Mouse (Mus musculus) spleen, adult 2 months (tissue): ENCODE results near the gene Gon4l. TPM values are rescaled to one million over a fixed set of nuclear protein-coding genes. Genes with fewer than 3 reads are reported as not detected.
"Not testable (repeated sequence)": the region's sequence is repeated elsewhere in the genome, so short reads cannot be mapped to it uniquely, and the experiment has no call there.

Source experiments
- DNase-seq, 2 experiments: peaks; one replicate each; pipeline versions ENCODE4 v3.0.0 to v3.0.0-alpha.2; 2012 to 2021; ENCODE audit warnings: low spot score in 2 of 2, low read depth in 1 of 2
- H3K27ac ChIP-seq: fragments of 200-500 bp; 2 replicates; pipeline ENCODE4 v1.5.1; 2012; ENCODE audit warnings: low read length, inconsistent platforms; ENCODE audit not compliant: insufficient read depth
- H3K27me3 ChIP-seq: fragments of 200-500 bp; 2 replicates; pipeline ENCODE4 v1.6.1; 2012; ENCODE audit warnings: mild to moderate bottlenecking, moderate library complexity, low read length, inconsistent platforms; ENCODE audit not compliant: control insufficient read depth, insufficient read depth
- H3K36me3 ChIP-seq: fragments of 200-500 bp; 2 replicates; pipeline ENCODE4 v1.6.1; 2012; ENCODE audit warnings: mild to moderate bottlenecking, low read length, inconsistent platforms; ENCODE audit not compliant: control insufficient read depth, insufficient read depth
- H3K4me1 ChIP-seq: fragments of 200-500 bp; 2 replicates; pipeline ENCODE4 v1.6.1; 2011; ENCODE audit warnings: inconsistent platforms; ENCODE audit not compliant: control insufficient read depth, insufficient read depth, insufficient read length
- H3K4me3 ChIP-seq: fragments of 200-500 bp; 2 replicates; pipeline ENCODE4 v1.5.1; 2011; ENCODE audit warnings: mild to moderate bottlenecking, inconsistent platforms; ENCODE audit not compliant: insufficient read depth, insufficient read length; ENCODE audit errors: extremely low read depth
- CTCF ChIP-seq: fragments of 200-500 bp; IDR thresholded peaks from 2 replicates; pipeline ENCODE4 v1.5.1; 2011; ENCODE audit warnings: mild to moderate bottlenecking, inconsistent platforms; ENCODE audit not compliant: insufficient read depth, insufficient read length, insufficient replicate concordance; ENCODE audit errors: extremely low read depth
- POLR2A ChIP-seq: fragments of 200-500 bp; IDR thresholded peaks from 2 replicates; pipeline ENCODE4 v1.6.1; 2011; ENCODE audit warnings: low read depth, low read length, inconsistent platforms
- WGBS: fragments of 180-500 bp; shearing (Covaris S2); methylation state at CpG from one replicate; pipeline ENCODE4 v1.1.7; 2018; 5-methylcytosine and 5-hydroxymethylcytosine counted together
- polyA plus RNA-seq: library from polyadenylated mRNA; depleted of rRNA; stranded (reverse); fragments of >200 nt; gene quantifications from 2 replicates; pipeline ENCODE4 v1.2.3, GENCODE M21; 2012; rRNA removed

Gon4l gene
- polyA plus RNA-seq = 13.6 and 14.2 TPM in 2 replicates

- Histone ChIP-seq H3K27ac (peak within 1 kb of the TSS; percentile 66), H3K4me3 (peak within 1 kb of the TSS; percentile 60)
- not testable (repeated sequence) for H3K36me3 ChIP-seq, H3K27me3 ChIP-seq, H3K4me1 ChIP-seq
- peak; percentile 12 to 53 for DNase-seq
- 4% methylated on average over 31 of the region's 39 CpGs for WGBS
Observed at GRCm38 (mm10) chr3:88834951-88835491, at the start of gene Gon4l. Gene Gon4l (plus strand): TSS chr3:88835231.

- not testable (repeated sequence) for H3K4me3 ChIP-seq
- WGBS = 91% methylated on average over 1 of the region's 4 CpGs
Observed at GRCm38 (mm10) chr3:88786323-88786722, 48.7 kb upstream of the Gon4l start.

GRCm38 (mm10) chr3:88786805-88787204, 48.2 kb upstream of the Gon4l start:
- not testable (repeated sequence) for DNase-seq, H3K27ac ChIP-seq, H3K4me1 ChIP-seq, H3K27me3 ChIP-seq, H3K36me3 ChIP-seq, H3K4me3 ChIP-seq
- WGBS = no CpG with 5 or more reads among the region's 8 CpGs

More at GRCm38 (mm10) chr3:88786323-88786722, 48.7 kb upstream of the Gon4l start:
- not testable (repeated sequence) for H3K36me3 ChIP-seq, H3K27me3 ChIP-seq, DNase-seq, H3K4me1 ChIP-seq, H3K27ac ChIP-seq

DNA sequence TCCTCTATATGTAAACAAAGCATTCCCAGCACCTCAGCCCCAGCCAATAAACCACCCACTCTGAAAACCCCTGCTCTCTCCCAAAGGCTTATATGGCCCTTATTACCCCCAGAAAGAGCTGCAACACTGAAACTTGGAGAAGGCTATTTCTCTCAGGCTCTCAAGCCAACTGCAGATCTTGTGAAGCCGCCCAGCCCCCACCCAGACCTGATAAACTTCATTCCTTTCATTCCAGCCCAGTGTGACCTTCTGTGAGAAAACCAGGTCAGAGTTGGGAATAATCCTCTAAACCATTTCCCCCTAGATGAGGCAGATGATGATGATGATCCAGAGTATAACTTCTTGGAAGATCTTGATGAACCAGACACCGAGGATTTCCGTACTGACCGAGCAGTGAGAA, 47.0 kb upstream of the Gon4l start:
- not testable (repeated sequence) for DNase-seq, H3K4me3 ChIP-seq, H3K36me3 ChIP-seq, H3K27ac ChIP-seq, H3K27me3 ChIP-seq, H3K4me1 ChIP-seq
- WGBS = 100% methylated on average over 2 of the region's 4 CpGs

- WGBS = 94% methylated on average over 6 of the region's 6 CpGs
- H3K36me3 ChIP-seq, DNase-seq, H3K27ac ChIP-seq, H3K4me1 ChIP-seq, H3K4me3 ChIP-seq, H3K27me3 ChIP-seq: not testable (repeated sequence)
Observed at GRCm38 (mm10) chr3:88797507-88797906, 37.5 kb upstream of the Gon4l start.

- Histone ChIP-seq H3K27ac (no peak overlapping the region), H3K27me3 (no peaks in the 10 kb centered on the region), H3K4me3 (no peak overlapping the region), H3K4me1 (no peaks in the 10 kb centered on the region), H3K36me3 (no peaks in the 10 kb centered on the region; the same call in 1 of the 2 replicates)
- DNase-seq = no peak
- whole genome bisulfite sequencing = 91% methylated on average over 5 of the region's 5 CpGs
- TF ChIP-seq CTCF (no peak), POLR2A (no peak)
Observed at GRCm38 (mm10) chr3:88803910-88804540, 31.0 kb upstream of the Gon4l start.

DNA sequence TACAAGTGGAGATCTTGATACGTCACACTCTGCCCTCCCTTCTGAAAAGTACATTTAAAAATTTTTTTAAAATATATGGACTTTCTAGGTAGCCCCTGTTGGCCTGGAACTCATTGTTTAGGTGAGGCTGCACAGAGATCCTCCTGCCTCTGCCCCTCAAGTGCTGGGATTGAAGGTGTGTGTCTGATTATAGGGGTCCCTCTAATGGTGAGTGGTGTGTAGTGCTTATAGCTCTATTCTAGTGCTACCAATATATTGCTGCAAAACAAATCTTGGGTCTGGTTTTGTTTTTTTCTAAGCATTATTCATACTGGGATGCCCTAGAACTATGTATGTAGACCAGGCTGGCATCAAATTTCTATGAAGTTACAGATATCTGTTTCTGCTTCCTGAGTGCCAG, 9.3 kb upstream of the Gon4l start:
- Histone ChIP-seq H3K4me1 (no peaks in the 10 kb centered on the region), H3K27ac (no peak overlapping the region), H3K4me3 (no peak overlapping the region), H3K36me3 (peaks cover 10% of the 10 kb centered on the region), H3K27me3 (no peaks in the 10 kb centered on the region)
- DNase-seq = no peak
- WGBS = 95% methylated on average over 1 of the region's 1 CpGs
- TF ChIP-seq CTCF (no peak), POLR2A (no peak)

- Histone ChIP-seq H3K36me3 (peaks cover 8% of the 10 kb centered on the region), H3K27ac (no peak overlapping the region), H3K27me3 (no peaks in the 10 kb centered on the region), H3K4me3 (no peak overlapping the region), H3K4me1 (peaks cover 3% of the 10 kb centered on the region; the same call in 1 of the 2 replicates)
- WGBS = 90% methylated on average over 9 of the region's 9 CpGs
- TF ChIP-seq POLR2A (no peak), CTCF (no peak)
- DNase-seq = no peak
Observed at GRCm38 (mm10) chr3:88827231-88827630, 7.8 kb upstream of the Gon4l start.

- Histone ChIP-seq H3K27ac (peak overlapping the region; percentile 35; the same call in 1 of the 2 replicates), H3K4me3 (peak overlapping the region; percentile 44; the same call in 1 of the 2 replicates)
- not testable (repeated sequence) for H3K27me3 ChIP-seq, H3K36me3 ChIP-seq, H3K4me1 ChIP-seq
- peak in 1 of 2 experiments; percentile 12 for DNase-seq
- WGBS = 15% methylated on average over 23 of the region's 28 CpGs
Observed at GRCm38 (mm10) chr3:88831177-88832121, 3.6 kb upstream of the Gon4l start.

DNA sequence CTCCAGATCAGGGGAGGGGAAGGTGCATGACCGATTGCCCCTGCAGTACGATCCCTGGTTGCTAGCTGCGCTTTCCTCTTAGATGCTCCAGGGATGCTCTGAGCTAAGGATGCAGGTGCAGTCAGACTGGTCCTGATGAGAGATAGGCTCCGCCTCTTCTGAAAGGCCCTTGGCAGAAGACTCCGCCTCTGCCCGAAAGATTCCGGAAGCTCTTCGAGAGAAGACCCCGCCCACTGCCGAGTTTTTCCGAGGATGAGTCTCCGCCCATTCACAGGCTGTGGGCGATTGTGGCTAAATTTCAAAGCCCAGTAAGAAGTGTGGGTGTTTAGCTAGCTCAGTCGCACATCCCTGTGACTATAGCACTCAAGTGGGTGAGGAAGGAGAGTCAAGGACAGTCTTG, 2.6 kb upstream of the Gon4l start:
- not testable (repeated sequence) for H3K4me3 ChIP-seq, H3K27ac ChIP-seq, H3K36me3 ChIP-seq, H3K27me3 ChIP-seq, H3K4me1 ChIP-seq
- peak; percentile 31 to 50 for DNase-seq
- 7% methylated on average over 14 of the region's 14 CpGs for WGBS
